ENCODE assay signal across 20 mouse cellular contexts in genomic region chr6:87248226-87248834, GRCm38 (mm10).
DNase-seq lines count a peak whose midpoint lies in the region; ATAC-seq and TF ChIP-seq lines count a peak whose summit lies in the region.
"Had no signal": no experiment of that assay in that cellular context is flagged by ENCODE, and none has a peak within 500 bp of the region (broad histone marks: within the 10 kb centered on the region; RNA-seq: fewer than 3 reads in every experiment).

No protein-coding gene starts in this region.

- WGBS in kidney, embryonic 14.5 days: 57% methylated on average over 9 of the region's 9 CpGs
- WGBS in lung, postnatal 0 days: 66% methylated on average over 9 of the region's 9 CpGs
- 59% methylated on average over 9 of the region's 9 CpGs for WGBS in limb, embryonic 15.5 days
- WGBS in midbrain, embryonic 10.5 days: 82% methylated on average over 9 of the region's 9 CpGs

- no peak overlapping the region for H3K9ac ChIP-seq in kidney, embryonic 14.5 days (ENCODE audit: low read depth, low read length)
- no peak overlapping the region for H3K9ac ChIP-seq in lung, postnatal 0 days (replicated peaks; ENCODE audit: low read depth)
- H3K9ac ChIP-seq in limb, embryonic 15.5 days: no peak overlapping the region
- H3K9ac ChIP-seq: heart, embryonic 13.5 days; hindbrain, embryonic 15.5 days; liver, embryonic 13.5 days had no signal

- 0 out of 2 replicates have a peak, but pooled peaks cover 4% of the 10 kb centered on the region for H3K36me3 ChIP-seq in kidney, embryonic 14.5 days (ENCODE audit: control insufficient read depth, insufficient read depth, low read length)
- peaks cover 2% of the 10 kb centered on the region; the same call in 1 of the 2 replicates for H3K36me3 ChIP-seq in lung, postnatal 0 days (ENCODE audit: insufficient read depth, low read length)
- peaks cover 37% of the 10 kb centered on the region for H3K36me3 ChIP-seq in limb, embryonic 15.5 days
- H3K36me3 ChIP-seq in midbrain, embryonic 10.5 days: peaks cover 11% of the 10 kb centered on the region; the same call in 1 of the 2 replicates
- H3K36me3 ChIP-seq: hindbrain, embryonic 15.5 days; liver, embryonic 13.5 days had no signal

- no peak for TF ChIP-seq EP300 in lung, postnatal 0 days (IDR thresholded peaks at IDR 0.05)

- no peak for DNase-seq in kidney, adult 8-10 months
- peak; percentile 48 for DNase-seq in lung, postnatal 0 days (ENCODE audit: low spot score)
- DNase-seq in lung, postnatal 25 days (ENCODE audit: low spot score): no peak
- DNase-seq in midbrain, embryonic 10.5 days (ENCODE audit: low spot score): no peak
- DNase-seq in cerebellum, adult 9-11 months: no peak
- DNase-seq: adrenal gland, adult 2 months; cerebellum, adult 8-10 months; heart, adult 18-20 months; heart, postnatal 36 days; kidney, adult 2 months; liver, embryonic 13.5 days; midbrain, embryonic 14.5 days; thymus, adult 18-20 months; thymus, postnatal 4 days had no signal

- TF ChIP-seq CTCF in lung, postnatal 0 days (IDR thresholded peaks at IDR 0.05): no peak

- no peaks in the 10 kb centered on the region for H3K9me3 ChIP-seq in kidney, embryonic 14.5 days (ENCODE audit: control insufficient read depth, low read length)
- H3K9me3 ChIP-seq in lung, postnatal 0 days (ENCODE audit: low read length): no peaks in the 10 kb centered on the region
- no peaks in the 10 kb centered on the region for H3K9me3 ChIP-seq in limb, embryonic 15.5 days
- no peaks in the 10 kb centered on the region for H3K9me3 ChIP-seq in midbrain, embryonic 10.5 days (replicated peaks)
- H3K9me3 ChIP-seq: heart, embryonic 13.5 days; hindbrain, embryonic 15.5 days; liver, embryonic 13.5 days had no signal

- H3K27ac ChIP-seq in kidney, embryonic 14.5 days (ENCODE audit: low read depth, low read length): no peak overlapping the region
- peak overlapping the region; percentile 15; the same call in 1 of the 2 replicates for H3K27ac ChIP-seq in lung, postnatal 0 days (ENCODE audit: low read length)
- peak overlapping the region; percentile 14; the same call in 1 of the 2 replicates for H3K27ac ChIP-seq in limb, embryonic 15.5 days
- no peak overlapping the region for H3K27ac ChIP-seq in midbrain, embryonic 10.5 days (replicated peaks)
- H3K27ac ChIP-seq: heart, embryonic 13.5 days; hindbrain, embryonic 15.5 days; liver, embryonic 13.5 days had no signal

- H3K4me3 ChIP-seq in kidney, embryonic 14.5 days (ENCODE audit: low read length): no peak overlapping the region
- H3K4me3 ChIP-seq in lung, postnatal 0 days (ENCODE audit: low read depth, low read length): no peak overlapping the region
- no peak overlapping the region for H3K4me3 ChIP-seq in limb, embryonic 15.5 days
- H3K4me3 ChIP-seq in midbrain, embryonic 10.5 days: no peak overlapping the region
- H3K4me3 ChIP-seq: heart, embryonic 13.5 days; hindbrain, embryonic 15.5 days; liver, embryonic 13.5 days; myocyte had no signal

- H3K27me3 ChIP-seq in kidney, embryonic 14.5 days (ENCODE audit: control insufficient read depth, insufficient read depth, low read length): no peaks in the 10 kb centered on the region
- H3K27me3 ChIP-seq in lung, postnatal 0 days (replicated peaks; ENCODE audit: insufficient read depth, low read length): no peaks in the 10 kb centered on the region
- no peaks in the 10 kb centered on the region for H3K27me3 ChIP-seq in limb, embryonic 15.5 days
- no peaks in the 10 kb centered on the region for H3K27me3 ChIP-seq in midbrain, embryonic 10.5 days (ENCODE audit: low read depth, poor library complexity, severe bottlenecking)
- H3K27me3 ChIP-seq: CH12.LX; heart, embryonic 13.5 days; hindbrain, embryonic 15.5 days; liver, embryonic 13.5 days had no signal

- no peaks in the 10 kb centered on the region for H3K4me1 ChIP-seq in kidney, embryonic 14.5 days (ENCODE audit: control insufficient read depth, insufficient read depth, low read length)
- H3K4me1 ChIP-seq in lung, postnatal 0 days (ENCODE audit: insufficient read depth, low read depth, low read length): no peaks in the 10 kb centered on the region
- peaks cover 40% of the 10 kb centered on the region for H3K4me1 ChIP-seq in limb, embryonic 15.5 days
- H3K4me1 ChIP-seq in midbrain, embryonic 10.5 days: peaks cover 14% of the 10 kb centered on the region
- H3K4me1 ChIP-seq: heart, embryonic 13.5 days had no signal

- ATAC-seq in kidney, embryonic 14.5 days (ENCODE audit: low FRiP score, low TSS enrichment): 0 out of 2 replicates have a peak, but pooled peaks have one; percentile 43
- peak; percentile 38 for ATAC-seq in lung, postnatal 0 days
- ATAC-seq in limb, embryonic 15.5 days (ENCODE audit: insufficient number of reproducible peaks, low FRiP score, low TSS enrichment, low read depth): no peak

- no peak overlapping the region for H3K4me2 ChIP-seq in kidney, embryonic 14.5 days (replicated peaks; ENCODE audit: low read depth, low read length)
- no peak overlapping the region for H3K4me2 ChIP-seq in lung, postnatal 0 days (replicated peaks; ENCODE audit: low read depth, low read length)
- no peak overlapping the region for H3K4me2 ChIP-seq in limb, embryonic 15.5 days
- H3K4me2 ChIP-seq: heart, embryonic 13.5 days; hindbrain, embryonic 15.5 days; liver, embryonic 13.5 days had no signal

Comparison
In these comparisons a context has a peak if more than half of its experiments do, and no peak if none do; other contexts are left out.
1. H3K27ac ChIP-seq: peak in lung, postnatal 0 days (single experiment) and limb, embryonic 15.5 days (single experiment); none in kidney, embryonic 14.5 days (single experiment) and midbrain, embryonic 10.5 days (single experiment).